Mouse (Mus musculus) embryonic facial prominence, embryonic 11.5 days (tissue): ENCODE measurements around the gene Mcts2. TPM values are rescaled to one million over a fixed set of nuclear protein-coding genes. Genes with fewer than 3 reads are reported as not detected.

Source experiments
- polyA plus RNA-seq: library from polyadenylated mRNA; unstranded; fragments of >200 nt; fragmentation: Nextera tagmentation; extraction: Ambion mirVana; gene quantifications from 2 replicates; pipeline ENCODE4 v1.2.1, GENCODE M21; 2014

The Mcts2 gene
- polyA plus RNA-seq, 1 experiment from 2014 or later = 40.6 TPM

Other genes starting within 250 kb of the Mcts2 start
- gene Defb23, start 222.4 kb upstream of the Mcts2 start, polyA plus RNA-seq = not detected in 2 replicates
- not detected in 2 replicates for gene Defb20, start 210.0 kb upstream of the Mcts2 start, polyA plus RNA-seq
- gene Defb22, start 196.9 kb upstream of the Mcts2 start, polyA plus RNA-seq = not detected in 2 replicates
- not detected in 2 replicates for gene Defb26, start 175.3 kb upstream of the Mcts2 start, polyA plus RNA-seq
- gene Defb28, start 168.8 kb upstream of the Mcts2 start, polyA plus RNA-seq = not detected in 2 replicates
- not detected in 2 replicates for gene Defb29, start 146.9 kb upstream of the Mcts2 start, polyA plus RNA-seq
- gene Gm17416, start 117.7 kb upstream of the Mcts2 start, polyA plus RNA-seq = not detected in 2 replicates
- gene Defb21, start 114.3 kb upstream of the Mcts2 start, polyA plus RNA-seq = not detected in 2 replicates
- not detected in 2 replicates for gene Defb19, start 106.7 kb upstream of the Mcts2 start, polyA plus RNA-seq
- not detected in 2 replicates for gene Defb45, start 87.6 kb upstream of the Mcts2 start, polyA plus RNA-seq
- gene Defb36, start 82.7 kb upstream of the Mcts2 start, polyA plus RNA-seq = not detected in 2 replicates
- gene Defb25, start 64.0 kb upstream of the Mcts2 start, polyA plus RNA-seq = not detected in 2 replicates
- 0.36 and 0.91 TPM in 2 replicates for gene Rem1, start 60.1 kb upstream of the Mcts2 start, polyA plus RNA-seq
- gene H13, start 17.6 kb upstream of the Mcts2 start, polyA plus RNA-seq = 115 and 118 TPM in 2 replicates
- gene Id1, start 49.2 kb downstream of the Mcts2 start, polyA plus RNA-seq = 166 and 179 TPM in 2 replicates
- gene Cox4i2, start 67.1 kb downstream of the Mcts2 start, polyA plus RNA-seq = 9.8 and 11.1 TPM in 2 replicates
- gene Bcl2l1, start 144.7 kb downstream of the Mcts2 start, polyA plus RNA-seq = 100 and 107 TPM in 2 replicates
- 170 and 190 TPM in 2 replicates for gene Tpx2, start 160.9 kb downstream of the Mcts2 start, polyA plus RNA-seq
- 0.08 TPM in 1 of 2 replicates, not detected in the other for gene Mylk2, start 224.3 kb downstream of the Mcts2 start, polyA plus RNA-seq
- gene Foxs1, start 246.2 kb downstream of the Mcts2 start, polyA plus RNA-seq = 0.74 and 0.79 TPM in 2 replicates